Mouse (Mus musculus): ENCODE measurements around the gene Camta1.

The Camta1 gene

GRCm38 (mm10) chr4:151385985-151386700, 475.5 kb downstream of the Camta1 start:
- no peak for DNase-seq (ENCODE audit: low spot score)

- no peak for DNase-seq (ENCODE audit: low spot score)
These were observed 483.9 kb downstream of the Camta1 start for GRCm38 (mm10) chr4:151377731-151378130.

DNA sequence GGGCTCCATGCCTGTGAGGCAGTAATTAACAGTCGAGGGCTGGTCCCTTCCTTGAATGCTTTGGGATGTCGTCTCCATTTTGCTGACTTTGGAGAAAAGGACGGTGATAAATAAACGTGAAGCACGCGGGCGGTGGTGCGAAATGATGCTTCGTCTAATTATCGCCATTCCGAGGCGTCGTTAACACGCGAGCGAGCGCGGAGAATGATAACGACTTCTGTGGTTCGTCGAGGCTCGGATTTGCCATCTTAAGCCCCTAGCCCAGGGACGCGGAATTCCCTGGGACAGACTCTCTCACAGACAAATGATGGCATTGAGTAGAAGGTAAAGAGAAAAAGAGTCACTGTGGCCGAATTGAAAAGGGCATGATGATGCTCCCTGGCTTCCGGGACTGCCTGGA, 485.4 kb downstream of the Camta1 start:
- DNase-seq (ENCODE audit: low spot score), result no peak

GRCm38 (mm10) chr4:151372855-151373566, 488.7 kb downstream of the Camta1 start:
- no peak for DNase-seq (ENCODE audit: low spot score)

GRCm38 (mm10) chr4:151366941-151367545, 494.6 kb downstream of the Camta1 start:
- DNase-seq (ENCODE audit: low spot score), result no peak

DNA sequence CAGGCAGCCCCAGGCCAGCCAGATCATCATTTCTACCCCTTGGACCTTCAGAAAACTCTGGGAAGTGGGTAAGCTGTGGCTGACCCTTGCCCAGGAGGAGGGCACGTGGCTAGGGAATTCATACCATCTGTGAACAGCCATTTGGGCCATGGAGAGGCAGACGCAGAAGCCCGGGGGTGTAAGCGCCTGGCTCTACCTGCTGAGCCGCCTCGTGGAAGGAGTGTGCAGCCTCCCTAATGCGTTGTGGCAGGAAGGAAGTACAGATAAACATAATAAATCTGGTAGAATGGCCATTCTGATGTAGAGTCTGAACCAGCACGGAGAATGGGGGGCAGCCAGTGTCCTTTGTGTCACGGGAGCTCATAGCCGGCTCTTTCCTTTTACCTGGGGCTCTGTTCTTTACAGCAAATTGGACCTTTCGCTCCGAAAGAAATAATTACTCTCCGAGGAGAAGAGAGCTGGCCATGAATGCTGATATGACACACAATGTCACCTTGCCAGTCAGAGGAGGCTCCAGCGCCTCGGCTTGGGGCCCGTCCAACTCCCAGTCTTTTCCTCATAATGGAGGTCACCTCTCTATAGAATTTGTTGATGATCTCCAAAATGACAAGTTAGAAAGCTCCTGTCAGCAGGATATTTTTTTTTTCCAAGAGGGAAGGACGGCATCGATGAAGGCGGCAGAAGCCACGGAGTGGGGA, 500.6 kb downstream of the Camta1 start:
- no peak for DNase-seq (ENCODE audit: low spot score)

GRCm38 (mm10) chr4:151355505-151355904, 506.2 kb downstream of the Camta1 start:
- DNase-seq (ENCODE audit: low spot score), result no peak

DNA sequence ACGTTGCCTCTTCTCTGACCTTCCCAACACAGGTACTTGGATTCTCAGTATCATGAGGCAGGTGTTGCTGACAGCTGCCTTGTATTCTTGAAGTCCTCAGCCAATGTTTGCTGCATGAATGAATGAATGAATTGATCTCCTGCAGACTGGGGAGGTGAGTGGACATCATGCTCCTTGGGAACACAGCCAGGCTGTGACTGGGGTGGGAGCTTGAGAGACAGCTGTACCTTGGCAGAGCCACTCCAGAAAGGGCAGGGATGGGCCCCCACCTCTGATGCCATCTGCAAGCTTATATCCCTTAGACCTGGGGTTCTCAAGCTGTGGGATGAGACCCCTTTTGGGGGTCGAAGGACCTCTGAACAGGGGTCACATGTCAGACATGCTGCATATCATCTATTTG, 508.9 kb downstream of the Camta1 start:
- no peak for DNase-seq (ENCODE audit: low spot score)

DNA sequence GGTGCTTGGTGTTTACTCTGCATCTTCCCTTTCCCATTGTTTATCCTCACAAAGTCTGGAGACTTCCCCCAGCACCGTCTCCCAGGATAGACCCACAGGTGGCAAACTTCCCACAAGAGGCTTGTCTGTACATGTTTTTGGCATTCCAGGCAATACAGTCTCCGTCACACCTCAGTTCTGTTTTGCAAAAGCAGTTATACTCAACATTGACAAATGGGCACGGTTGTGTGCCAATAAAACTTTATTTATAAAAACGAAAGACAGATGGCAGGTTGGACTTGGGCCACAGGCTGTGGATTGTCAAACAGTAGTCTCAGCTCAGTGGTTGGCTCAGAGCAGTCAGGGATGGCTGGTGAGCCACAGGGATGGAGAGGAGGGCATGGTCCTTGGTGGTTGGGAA, 509.4 kb downstream of the Camta1 start:
- DNase-seq (ENCODE audit: low spot score), result no peak

DNA sequence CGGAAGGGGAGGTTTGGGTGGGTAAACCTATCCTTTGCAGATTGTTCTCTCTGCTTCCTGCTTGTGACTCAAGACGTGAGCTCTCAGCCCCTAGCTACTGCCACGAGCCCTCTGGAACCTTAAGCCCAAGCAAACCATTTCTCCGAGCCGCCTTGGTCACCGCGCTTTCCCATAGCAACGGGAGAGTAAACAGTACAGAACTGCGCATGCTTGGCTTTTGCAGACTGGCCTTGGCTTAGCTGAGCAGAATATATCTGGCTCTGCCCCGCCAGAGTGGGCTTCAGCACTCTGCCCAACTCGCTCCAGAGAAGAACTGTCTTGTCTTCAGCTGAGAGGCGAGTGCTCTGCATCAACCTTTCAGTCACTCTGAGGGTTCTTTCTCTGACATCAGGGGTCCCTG, 509.9 kb downstream of the Camta1 start:
- DNase-seq (ENCODE audit: low spot score), result no peak

DNA sequence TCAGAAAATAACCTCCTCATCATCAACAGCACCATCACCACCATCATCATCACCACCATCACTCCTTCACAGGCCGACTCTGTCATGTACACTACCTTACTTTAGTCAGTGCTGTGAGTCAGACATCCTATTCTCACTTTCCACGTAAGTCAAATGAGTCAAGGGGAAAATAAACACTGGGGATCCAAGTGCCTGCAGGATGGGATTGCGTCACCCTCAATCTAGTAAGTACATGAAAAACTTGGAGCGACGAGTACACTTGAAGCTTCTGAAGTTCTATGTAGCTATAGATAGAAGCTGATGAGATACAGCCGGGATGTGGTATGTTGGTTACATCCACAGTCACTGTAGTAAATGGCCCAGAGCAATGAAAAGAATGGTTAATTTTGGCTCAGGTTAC, 514.1 kb downstream of the Camta1 start:
- DNase-seq (ENCODE audit: low spot score), result no peak

- DNase-seq (ENCODE audit: low spot score), result no peak
These were observed 515.0 kb downstream of the Camta1 start for GRCm38 (mm10) chr4:151346673-151347072.

DNA sequence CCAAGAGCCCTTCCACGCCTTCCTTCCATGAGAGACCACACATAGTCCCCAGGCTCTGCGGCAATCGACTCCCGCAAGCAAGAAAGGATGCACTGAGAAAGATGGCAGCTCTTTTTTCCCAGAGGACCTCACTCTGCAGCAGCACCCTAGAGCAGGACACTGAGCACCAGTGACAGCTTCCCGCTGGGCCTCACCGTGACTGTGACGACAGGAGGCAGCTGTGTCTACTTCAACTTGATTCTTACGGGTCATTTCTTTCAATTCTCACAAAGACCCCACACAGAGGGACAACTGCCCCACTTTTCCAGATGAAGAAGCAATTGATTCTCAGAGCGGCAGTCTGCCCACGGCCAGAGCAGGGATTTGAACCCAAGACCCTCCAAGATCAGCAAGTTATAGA, 516.9 kb downstream of the Camta1 start:
- no peak for DNase-seq (ENCODE audit: low spot score)

GRCm38 (mm10) chr4:151339421-151339820, 522.3 kb downstream of the Camta1 start:
- peak; percentile 41 for DNase-seq (ENCODE audit: low spot score)

GRCm38 (mm10) chr4:151338931-151339330, 522.7 kb downstream of the Camta1 start:
- no peak for DNase-seq (ENCODE audit: low spot score)

- no peak for DNase-seq (ENCODE audit: low spot score)
These were observed 524.1 kb downstream of the Camta1 start for GRCm38 (mm10) chr4:151337543-151337942.

DNA sequence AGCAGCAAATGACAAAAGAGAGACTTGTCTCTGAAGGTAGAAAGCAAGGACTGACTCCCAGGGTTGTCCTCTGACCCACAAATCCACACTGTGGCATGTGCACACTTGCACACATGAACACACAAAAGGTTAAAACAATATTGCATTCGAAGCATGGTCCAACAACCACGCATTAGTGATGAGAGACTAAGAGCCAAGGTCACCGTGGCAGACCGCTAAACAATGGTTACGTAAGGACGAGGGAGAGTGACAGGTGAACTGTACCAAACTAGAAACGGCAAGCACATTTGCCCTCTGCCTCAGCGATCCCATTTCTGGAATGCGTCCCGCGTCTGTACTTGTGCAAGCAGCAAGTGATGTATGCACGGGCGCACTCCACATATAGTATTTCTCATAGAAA, 525.3 kb downstream of the Camta1 start:
- no peak for DNase-seq (ENCODE audit: low spot score)

GRCm38 (mm10) chr4:151334951-151335742, 526.5 kb downstream of the Camta1 start:
- no peak for DNase-seq (ENCODE audit: low spot score)

- DNase-seq (ENCODE audit: low spot score), result no peak
These were observed 529.4 kb downstream of the Camta1 start for GRCm38 (mm10) chr4:151332074-151332849.

DNA sequence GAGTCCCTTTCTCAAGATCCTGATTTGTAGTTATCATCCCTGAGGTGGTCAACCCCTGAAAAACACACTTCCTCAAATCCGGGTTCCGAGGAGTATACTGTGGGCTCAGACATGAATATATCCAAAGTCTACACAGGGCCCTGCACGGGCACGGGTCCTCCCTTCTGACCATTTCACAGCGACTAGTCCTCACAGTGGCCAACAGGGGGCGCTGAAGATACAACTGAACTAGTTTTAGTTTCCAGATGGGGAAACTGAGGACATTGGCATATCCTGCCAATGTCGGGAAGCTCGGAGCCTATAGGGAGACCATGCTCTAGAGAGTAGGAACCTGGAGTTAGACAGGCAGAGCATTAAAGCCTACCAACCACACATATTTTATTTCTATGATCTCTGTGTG, 530.7 kb downstream of the Camta1 start:
- no peak for DNase-seq (ENCODE audit: low spot score)

DNA sequence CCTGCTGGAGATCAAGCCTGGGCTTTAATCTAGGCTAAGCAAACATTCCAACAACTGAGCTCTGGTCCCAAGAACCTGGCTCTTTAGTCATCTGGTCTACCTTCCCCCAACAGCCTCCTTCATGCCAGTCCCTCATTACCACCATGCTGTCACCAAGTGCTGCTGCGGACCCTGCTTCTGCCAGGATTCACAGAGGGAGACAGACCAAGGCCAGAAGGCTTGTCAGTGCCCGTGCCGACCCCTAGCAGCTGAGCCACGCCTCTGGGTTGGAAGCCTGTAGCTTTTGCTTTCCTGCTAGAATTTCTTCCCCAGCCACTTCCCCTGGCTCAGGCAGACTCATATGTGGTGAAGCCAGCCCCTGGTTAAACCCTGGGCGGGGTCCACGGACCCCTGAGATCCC, 533.6 kb downstream of the Camta1 start:
- DNase-seq (ENCODE audit: low spot score), result no peak

All from left cerebral cortex, adult 11 months (tissue).